Mouse (Mus musculus) B cell, adult 67 days (primary cell): ENCODE results near the gene Tcl1b1. TPM values are rescaled to one million over a fixed set of nuclear protein-coding genes. Genes with fewer than 3 reads are reported as not detected.

Experiments
- total RNA-seq, 2 experiments: library from RNA; stranded (reverse); gene quantifications; 4 replicates each; pipeline ENCODE4 v1.2.4; 2023

Gene Tcl1b1
- total RNA-seq, result not detected

GRCm38 (mm10) chr12:105159390-105159789 lies at the start of gene Tcl1b1:
Tcl1b1 (plus strand) TSS chr12:105159690.

GRCm38 (mm10) chr12:105145714-105146113 lies 13.8 kb upstream of the Tcl1b1 start, which contains the start of gene Tcl1b2:
Tcl1b2 (plus strand) TSS chr12:105146014.

GRCm38 (mm10) chr12:105176044-105176443 lies 16.6 kb downstream of the Tcl1b1 start, which contains the start of gene Tcl1b5:
Tcl1b5 (plus strand) TSS chr12:105176344.

GRCm38 (mm10) chr12:105190743-105191142 lies 31.3 kb downstream of the Tcl1b1 start, which contains the start of gene Tcl1b3:
Tcl1b3 (plus strand) TSS chr12:105191043.

GRCm38 (mm10) chr12:105201657-105202056 lies 42.2 kb downstream of the Tcl1b1 start, which contains the start of gene Tcl1b4:
Tcl1b4 (plus strand) TSS chr12:105201957.

Other genes with a start within 250 kb of the Tcl1b1 start
- gene Syne3, start 149.9 kb upstream of the Tcl1b1 start, total RNA-seq, result 10 to 100 TPM; 32.6 to 39.6 TPM
- gene Glrx5, start 127.0 kb upstream of the Tcl1b1 start, total RNA-seq, result 10 to 100 TPM; 26.9 to 28.4 TPM
- not detected for gene Tcl1b2, start 13.7 kb upstream of the Tcl1b1 start, total RNA-seq
- not detected for gene Tcl1b5, start 16.7 kb downstream of the Tcl1b1 start, total RNA-seq
- gene Tcl1b3, start 31.4 kb downstream of the Tcl1b1 start, total RNA-seq, result not detected
- not detected for gene Tcl1b4, start 42.3 kb downstream of the Tcl1b1 start, total RNA-seq
- not detected for gene Tcl1, start 63.1 kb downstream of the Tcl1b1 start, total RNA-seq
- gene Tunar, start 174.2 kb downstream of the Tcl1b1 start, total RNA-seq, result not detected